Mouse (Mus musculus) erythroblast, embryonic 14.5 days (primary cell): Measurements from ENCODE around the gene Peg3. TPM values are rescaled to one million over a fixed set of nuclear protein-coding genes. Genes with fewer than 3 reads are reported as not detected.
"Not testable (repeated sequence)": the region's sequence is repeated elsewhere in the genome, so short reads cannot be mapped to it uniquely, and the experiment has no call there.

Experiments
- H3K27me3 ChIP-seq: 2 replicates; pipeline ENCODE4 v1.6.1; 2012; ENCODE audit warnings: inconsistent platforms; ENCODE audit not compliant: control insufficient read depth
- H3K36me3 ChIP-seq: 2 replicates; pipeline ENCODE4 v1.6.1; 2012; ENCODE audit warnings: mild to moderate bottlenecking, inconsistent platforms; ENCODE audit not compliant: control insufficient read depth
- H3K4me1 ChIP-seq: 2 replicates; pipeline ENCODE4 v1.6.1; 2012; ENCODE audit warnings: inconsistent platforms; ENCODE audit not compliant: control insufficient read depth
- H3K4me3 ChIP-seq: replicated peaks from 2 replicates; pipeline ENCODE3; 2012; ENCODE audit warnings: moderate library complexity, mild to moderate bottlenecking, inconsistent platforms
- H3K9me3 ChIP-seq: 2 replicates; pipeline ENCODE4 v1.6.1; 2012; ENCODE audit warnings: low read length, inconsistent platforms, mixed read lengths; ENCODE audit not compliant: control insufficient read depth
- GATA1 ChIP-seq: IDR thresholded peaks from 2 replicates; pipeline ENCODE4 v1.6.1; 2012; ENCODE audit warnings: low read length, inconsistent platforms, mixed read lengths
- TAL1 ChIP-seq: IDR thresholded peaks from 3 replicates; pipeline ENCODE4 v1.6.1; 2012; ENCODE audit warnings: low read length, inconsistent platforms, mixed read lengths
- polyA plus RNA-seq: library from polyadenylated mRNA; stranded (reverse); fragments of >175 nt; gene quantifications from 2 replicates; pipeline ENCODE4 v1.2.3, GENCODE M21; 2012

Gene Peg3
- polyA plus RNA-seq, result 0.13 and 0.17 TPM in 2 replicates

DNA sequence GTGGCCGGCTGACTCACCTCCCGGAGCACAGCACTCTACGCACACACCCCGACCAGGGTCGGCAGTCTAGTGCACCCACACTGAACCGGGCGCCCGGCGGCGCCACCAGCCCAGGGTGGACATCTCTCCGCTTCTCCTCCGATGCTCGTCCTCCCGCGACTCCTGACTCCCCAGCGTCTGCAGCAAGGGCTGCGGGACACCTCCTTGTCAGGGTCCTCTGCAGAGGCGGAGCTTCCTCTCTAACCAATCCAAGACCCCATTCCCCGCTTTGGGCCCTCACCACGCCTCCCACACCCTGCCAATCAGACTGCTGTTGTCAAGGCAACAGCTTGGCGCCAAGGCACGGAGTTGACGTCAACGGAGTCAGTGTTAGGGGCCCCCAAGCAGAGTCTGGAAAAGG lies at the start of gene Peg3, which contains the start of gene Usp29:
Gene Peg3 (minus strand): TSS at position 191 of the 400 bp plus-strand sequence.
Gene Usp29 (plus strand): TSS at position 338 of the 400 bp plus-strand sequence.
- Histone ChIP-seq H3K4me1 (peaks cover 27% of the 10 kb centered on the region), H3K9me3 (peaks cover 43% of the 10 kb centered on the region), H3K36me3 (peaks cover 8% of the 10 kb centered on the region), H3K4me3 (peak within 1 kb of the TSS; percentile 69), H3K27me3 (peaks cover 35% of the 10 kb centered on the region)
- no peak for TF ChIP-seq GATA1
- no peak for TF ChIP-seq TAL1

DNA sequence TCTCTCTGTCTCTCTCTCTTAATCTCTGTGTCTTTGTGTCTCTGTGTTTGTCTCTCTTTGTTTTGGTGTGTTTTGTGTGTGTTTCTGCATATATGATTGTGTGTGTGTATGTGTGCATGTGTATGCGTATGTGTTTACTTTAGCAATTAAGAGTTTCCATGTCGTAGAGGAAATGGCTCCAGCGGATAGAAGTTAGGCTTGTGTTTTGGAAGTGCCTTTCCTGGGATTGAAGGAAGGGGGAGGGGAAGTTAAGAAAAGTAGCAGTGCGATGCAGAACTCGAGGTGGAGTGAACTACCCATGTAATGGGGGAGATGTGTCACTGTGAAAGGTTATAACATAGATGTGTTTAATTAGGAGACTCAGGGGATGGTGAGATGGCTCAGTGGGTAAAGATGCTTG lies 48.9 kb upstream of the Peg3 start:
- TF ChIP-seq TAL1 (no peak), GATA1 (no peak)
- no peaks in the 10 kb centered on the region for H3K27me3 ChIP-seq

DNA sequence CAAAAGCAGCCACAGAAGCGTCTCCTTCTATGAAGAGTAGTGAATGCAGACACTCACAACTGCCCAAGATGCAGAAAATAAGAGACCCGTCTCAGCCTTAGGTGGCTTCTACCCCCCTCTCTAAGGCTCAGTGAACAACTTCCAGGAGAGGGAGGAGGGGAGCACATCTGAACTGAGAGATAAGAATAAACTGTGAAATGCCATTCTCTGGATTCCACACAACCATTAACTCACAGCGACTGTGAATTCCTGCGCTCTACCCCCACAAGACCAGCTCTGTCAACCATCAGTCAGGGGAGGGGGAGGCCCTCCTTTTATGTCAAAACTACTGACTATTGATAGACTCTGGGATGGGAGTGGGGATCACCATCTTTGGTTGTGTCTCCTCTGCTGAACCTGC lies 47.5 kb upstream of the Peg3 start:
- H3K9me3 ChIP-seq, result 0 out of 2 replicates have a peak, but pooled peaks cover 2% of the 10 kb centered on the region

More for the DNA sequence above, 48.9 kb upstream of the Peg3 start:
- no peak overlapping the region for H3K4me3 ChIP-seq
- no peaks in the 10 kb centered on the region for H3K4me1 ChIP-seq
- 0 out of 2 replicates have a peak, but pooled peaks cover 2% of the 10 kb centered on the region for H3K9me3 ChIP-seq
- H3K36me3 ChIP-seq, result no peaks in the 10 kb centered on the region

DNA sequence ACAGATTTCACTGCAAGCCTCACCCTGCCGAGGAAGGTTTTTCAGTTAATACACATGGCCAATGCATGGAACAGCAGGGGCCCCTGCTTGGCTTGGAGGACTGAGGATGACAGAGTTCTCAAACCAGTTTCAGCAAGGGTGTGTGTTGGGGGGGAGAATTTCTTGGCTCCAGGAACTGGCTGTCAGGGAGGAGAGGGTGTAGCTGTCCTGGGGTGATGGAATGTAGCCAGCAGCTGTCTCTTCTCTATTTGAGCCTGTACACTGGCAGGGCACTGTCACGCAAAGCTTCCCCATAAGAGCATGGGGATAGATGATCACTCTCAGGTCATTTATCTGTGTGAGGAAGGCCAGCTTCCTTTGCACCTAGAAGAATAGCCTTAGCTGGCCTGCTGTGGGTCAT lies 46.9 kb upstream of the Peg3 start:
- 0 out of 2 replicates have a peak, but pooled peaks cover 2% of the 10 kb centered on the region for H3K9me3 ChIP-seq
- no peaks in the 10 kb centered on the region for H3K4me1 ChIP-seq
- H3K36me3 ChIP-seq, result no peaks in the 10 kb centered on the region
- no peak overlapping the region for H3K4me3 ChIP-seq
- no peaks in the 10 kb centered on the region for H3K27me3 ChIP-seq
- TF ChIP-seq TAL1 (no peak), GATA1 (no peak)

More for the DNA sequence above, 47.5 kb upstream of the Peg3 start:
- H3K36me3 ChIP-seq, result no peaks in the 10 kb centered on the region
- TF ChIP-seq GATA1, result no peak
- no peak for TF ChIP-seq TAL1
- no peaks in the 10 kb centered on the region for H3K4me1 ChIP-seq
- no peaks in the 10 kb centered on the region for H3K27me3 ChIP-seq
- H3K4me3 ChIP-seq, result no peak overlapping the region

DNA sequence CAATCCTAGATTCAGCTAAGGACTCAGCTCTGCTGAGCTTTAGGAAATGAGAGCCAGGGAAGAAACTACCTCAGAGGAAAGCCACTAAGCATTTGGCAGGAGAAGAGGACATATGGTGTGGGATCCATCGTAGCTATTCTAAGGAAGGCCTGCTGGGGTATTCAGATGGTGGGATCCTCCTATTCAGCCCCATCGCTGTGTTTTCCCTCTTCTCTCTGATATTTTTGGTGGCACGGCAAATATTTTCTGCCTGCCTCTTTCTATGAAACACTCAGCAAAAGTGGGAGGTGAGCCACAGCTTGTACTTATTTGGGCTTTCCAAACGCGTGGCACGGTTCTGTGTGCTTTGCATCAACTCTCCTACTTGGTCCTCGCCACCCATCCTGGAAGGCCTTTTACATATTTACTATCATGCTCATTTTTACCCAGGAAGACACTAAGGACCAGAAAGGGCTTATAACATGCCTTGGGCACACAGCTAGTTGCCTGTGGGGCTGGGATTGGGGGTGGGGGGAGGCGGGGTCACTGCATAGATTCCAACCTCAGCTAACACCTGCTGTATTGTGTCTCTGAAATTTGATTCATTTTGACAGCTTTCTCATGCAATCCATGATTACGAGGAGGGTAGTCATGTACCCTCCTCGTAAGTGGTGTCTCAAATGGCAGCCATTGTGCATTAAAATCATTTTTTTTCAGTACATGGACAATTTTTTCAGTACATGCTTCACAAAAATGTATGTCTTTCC lies 46.3 kb upstream of the Peg3 start:
- TF ChIP-seq TAL1 (no peak), GATA1 (no peak)

DNA sequence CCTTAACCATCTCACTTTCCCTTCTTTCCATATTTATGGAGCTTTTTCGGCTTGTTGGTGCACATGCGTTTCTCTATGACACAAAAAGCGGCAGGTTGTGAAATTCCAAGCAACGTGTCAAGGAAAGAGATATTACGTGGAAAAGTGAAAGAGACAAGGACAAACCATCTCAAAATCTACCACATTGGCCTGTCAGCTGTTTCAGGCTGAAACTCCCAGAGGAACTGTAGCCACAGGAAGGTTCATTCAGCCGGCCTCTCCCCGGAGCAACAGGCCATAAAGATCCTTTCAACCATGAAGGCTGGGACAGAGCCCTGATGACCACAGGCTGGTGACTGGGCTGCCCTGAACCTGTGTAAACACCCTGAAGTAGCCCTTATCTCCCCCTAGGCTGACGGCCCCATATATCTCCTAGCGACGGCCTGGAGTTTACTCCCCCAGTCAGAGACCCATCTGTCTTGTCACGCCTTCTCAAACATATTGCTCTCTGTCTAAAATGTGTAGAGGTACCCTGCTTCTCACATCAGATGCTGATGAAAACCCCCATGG lies 43.7 kb upstream of the Peg3 start:
- not testable (repeated sequence) for H3K4me3 ChIP-seq, H3K4me1 ChIP-seq, H3K27me3 ChIP-seq, H3K36me3 ChIP-seq, H3K9me3 ChIP-seq

More for the DNA sequence above, 46.3 kb upstream of the Peg3 start:
- Histone ChIP-seq H3K4me1 (no peaks in the 10 kb centered on the region), H3K27me3 (no peaks in the 10 kb centered on the region), H3K9me3 (0 out of 2 replicates have a peak, but pooled peaks cover 2% of the 10 kb centered on the region), H3K36me3 (no peaks in the 10 kb centered on the region), H3K4me3 (no peak overlapping the region)

DNA sequence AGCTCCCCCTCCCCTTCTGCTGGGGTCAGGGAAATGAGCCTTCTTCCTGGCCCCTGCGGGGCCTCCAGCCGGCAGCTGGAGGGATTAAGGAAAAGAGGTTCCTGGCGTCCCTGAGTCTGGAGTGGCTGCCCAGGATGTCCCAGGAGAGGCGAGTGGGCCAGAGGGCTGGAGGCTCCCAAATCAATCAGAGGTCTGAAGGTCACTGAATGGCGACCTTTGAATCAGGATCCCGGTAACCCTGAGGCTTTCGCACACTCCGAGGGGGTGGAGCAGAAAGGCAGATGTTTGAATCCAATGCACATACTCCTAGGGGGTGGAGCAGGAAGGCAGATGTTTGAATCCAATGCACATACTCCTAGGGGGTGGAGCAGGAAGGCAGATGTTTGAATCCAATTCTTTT lies 40.1 kb upstream of the Peg3 start:
- Histone ChIP-seq H3K36me3 (no peaks in the 10 kb centered on the region), H3K27me3 (no peaks in the 10 kb centered on the region), H3K4me1 (no peaks in the 10 kb centered on the region), H3K9me3 (no peaks in the 10 kb centered on the region; the same call in 1 of the 2 replicates), H3K4me3 (no peak overlapping the region)
- no peak for TF ChIP-seq TAL1
- TF ChIP-seq GATA1, result no peak

DNA sequence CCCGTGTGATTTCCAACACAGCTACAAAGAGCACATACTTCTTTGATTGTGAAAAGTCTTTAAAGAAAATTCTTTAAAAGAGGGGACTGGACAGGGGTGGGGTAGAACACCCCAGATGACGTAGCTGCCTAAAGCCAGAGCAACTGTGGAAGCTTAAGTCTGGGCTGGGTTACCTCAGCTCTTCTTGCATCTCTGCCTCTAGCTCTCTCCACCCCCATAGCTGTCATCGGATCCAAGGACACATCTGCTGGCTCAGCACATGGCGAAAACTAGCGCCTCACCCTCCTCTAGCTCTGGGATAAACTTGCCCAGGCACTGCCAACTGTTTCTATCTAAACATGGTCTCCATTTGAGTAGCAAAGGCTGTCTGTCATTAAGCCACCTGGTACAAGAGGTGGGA lies 35.0 kb upstream of the Peg3 start:
- H3K36me3 ChIP-seq, result no peaks in the 10 kb centered on the region
- no peak overlapping the region for H3K4me3 ChIP-seq
- no peaks in the 10 kb centered on the region; the same call in 1 of the 2 replicates for H3K9me3 ChIP-seq
- TF ChIP-seq TAL1, result no peak
- TF ChIP-seq GATA1, result no peak
- H3K4me1 ChIP-seq, result no peaks in the 10 kb centered on the region
- H3K27me3 ChIP-seq, result no peaks in the 10 kb centered on the region

DNA sequence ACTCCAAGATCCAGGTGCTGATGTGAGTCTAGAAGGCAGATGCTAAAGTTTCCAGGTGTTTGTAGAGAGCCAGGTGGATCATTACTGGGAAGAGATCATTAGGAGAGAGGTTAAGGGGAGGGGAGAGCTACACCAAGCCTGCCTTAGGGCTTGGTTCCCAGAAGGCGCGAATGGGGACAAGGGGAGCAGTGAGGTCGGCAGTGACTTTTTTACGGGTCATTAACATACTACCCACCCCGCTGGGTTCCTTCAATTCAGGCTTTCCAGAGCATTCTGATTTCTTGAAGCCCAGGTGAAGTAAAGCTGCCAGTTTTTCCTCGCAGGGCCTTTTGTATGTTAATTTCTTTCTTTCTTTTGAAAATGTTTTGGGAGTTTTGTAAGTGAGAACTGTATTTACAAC lies 29.9 kb upstream of the Peg3 start:
- H3K4me3 ChIP-seq, result no peak overlapping the region
- no peaks in the 10 kb centered on the region for H3K36me3 ChIP-seq
- TF ChIP-seq TAL1 (no peak), GATA1 (no peak)
- no peaks in the 10 kb centered on the region for H3K4me1 ChIP-seq
- H3K27me3 ChIP-seq, result no peaks in the 10 kb centered on the region
- peaks cover 2% of the 10 kb centered on the region; the same call in 1 of the 2 replicates for H3K9me3 ChIP-seq
